Mouse (Mus musculus) kidney, postnatal 0 days (tissue): Measurements from ENCODE around the gene Mark2. TPM values are rescaled to one million over a fixed set of nuclear protein-coding genes. Genes with fewer than 3 reads are reported as not detected.
A peak's percentile ranks its signal among the peaks of the same experiment; 100 is the strongest.

ENCODE experiments used
- ATAC-seq: fragments of 200-750 bp; cut with Nextera tagmentation; replicated peaks from 2 replicates; pipeline ENCODE4 v1.8.0; 2017; ENCODE audit warnings: low read depth, moderate number of reproducible peaks, moderate TSS enrichment, moderate library complexity; ENCODE audit not compliant: low FRiP score
- DNase-seq: peaks from one replicate; pipeline ENCODE4 v3.0.0-alpha.2; 2016; ENCODE audit warnings: low spot score
- H3K27ac ChIP-seq: fragments of 300-500 bp; sonication (generic); 2 replicates; pipeline ENCODE4 v1.5.1; 2014; ENCODE audit warnings: mild to moderate bottlenecking
- H3K27me3 ChIP-seq: fragments of 300-500 bp; sonication (generic); 2 replicates; pipeline ENCODE4 v1.6.1; 2014; ENCODE audit warnings: low read length, mixed read lengths; ENCODE audit not compliant: insufficient read depth
- H3K36me3 ChIP-seq: fragments of 300-500 bp; sonication (generic); 2 replicates; pipeline ENCODE4 v1.6.1; 2014; ENCODE audit warnings: low read length, mixed read lengths; ENCODE audit not compliant: insufficient read depth
- H3K4me1 ChIP-seq: fragments of 300-500 bp; sonication (generic); replicated peaks from 2 replicates; pipeline ENCODE4 v1.6.1; 2014; ENCODE audit warnings: antibody characterized with exemption, low read length, mixed read lengths; ENCODE audit not compliant: insufficient read depth
- H3K4me2 ChIP-seq: fragments of 300-500 bp; sonication (generic); 2 replicates; pipeline ENCODE4 v1.6.1; 2014; ENCODE audit warnings: mild to moderate bottlenecking, low read length, moderate library complexity, mixed read lengths
- H3K4me3 ChIP-seq: fragments of 300-500 bp; sonication (generic); replicated peaks from 2 replicates; pipeline ENCODE4 v1.5.1; 2014; ENCODE audit warnings: low read depth, low read length
- H3K9ac ChIP-seq: fragments of 300-500 bp; sonication (generic); 2 replicates; pipeline ENCODE4 v1.6.1; 2014; ENCODE audit warnings: low read depth, low read length
- H3K9me3 ChIP-seq: fragments of 300-500 bp; sonication (generic); replicated peaks from 2 replicates; pipeline ENCODE4 v1.6.1; 2016; ENCODE audit warnings: low read length, inconsistent platforms, mixed read lengths
- CTCF ChIP-seq: IDR thresholded peaks from 2 replicates; pipeline ENCODE4 v1.5.1; 2016; ENCODE audit warnings: antibody characterized with exemption, low read depth, mild to moderate bottlenecking, moderate library complexity
- WGBS: fragments of 180-500 bp; shearing (Covaris S2); extraction: QIAGEN DNeasy Blood & Tissue Kit; methylation state at CpG from one replicate; pipeline ENCODE4 v1.1.7; 2014; 5-methylcytosine and 5-hydroxymethylcytosine counted together
- polyA plus RNA-seq: library from polyadenylated mRNA; unstranded; fragments of >200 nt; fragmentation: Nextera tagmentation; extraction: Ambion mirVana; gene quantifications from 2 replicates; pipeline ENCODE4 v1.2.1, GENCODE M21; 2015

Mark2 gene
- polyA plus RNA-seq, 1 experiment from 2014 or later = 35.5 TPM

GRCm38 (mm10) chr19:7315587-7315984 is 26.1 kb downstream of the Mark2 start:
- no peaks in the 10 kb centered on the region for H3K36me3 ChIP-seq
- DNase-seq = no peak
- WGBS = 81% methylated on average over 4 of the region's 4 CpGs
- no peak for ATAC-seq
- H3K4me3 ChIP-seq = no peak overlapping the region
- no peak overlapping the region for H3K9ac ChIP-seq
- H3K4me1 ChIP-seq = peaks cover 34% of the 10 kb centered on the region
- no peak overlapping the region for H3K27ac ChIP-seq
- no peaks in the 10 kb centered on the region for H3K27me3 ChIP-seq
- TF ChIP-seq CTCF = no peak
- H3K4me2 ChIP-seq = no peak overlapping the region
- no peaks in the 10 kb centered on the region for H3K9me3 ChIP-seq

- no peak overlapping the region for H3K4me3 ChIP-seq
- DNase-seq (no peak), ATAC-seq (no peak)
- peaks cover 39% of the 10 kb centered on the region for H3K4me1 ChIP-seq
- H3K27me3 ChIP-seq = no peaks in the 10 kb centered on the region
- TF ChIP-seq CTCF = no peak
- no peak overlapping the region for H3K9ac ChIP-seq
- no peaks in the 10 kb centered on the region for H3K36me3 ChIP-seq
- H3K4me2 ChIP-seq = no peak overlapping the region
- no peaks in the 10 kb centered on the region for H3K9me3 ChIP-seq
- no peak overlapping the region for H3K27ac ChIP-seq
- 74% methylated on average over 8 of the region's 8 CpGs for WGBS
Measured at GRCm38 (mm10) chr19:7314976-7315586, 26.6 kb downstream of the Mark2 start.

GRCm38 (mm10) chr19:7313660-7314059 is 28.0 kb downstream of the Mark2 start:
- ATAC-seq (no peak), DNase-seq (no peak)
- Histone ChIP-seq H3K4me2 (no peak overlapping the region), H3K9me3 (no peaks in the 10 kb centered on the region), H3K27me3 (no peaks in the 10 kb centered on the region), H3K4me1 (peaks cover 53% of the 10 kb centered on the region), H3K36me3 (no peaks in the 10 kb centered on the region), H3K27ac (no peak overlapping the region), H3K4me3 (no peak overlapping the region), H3K9ac (no peak overlapping the region)
- whole genome bisulfite sequencing = 81% methylated on average over 2 of the region's 2 CpGs
- TF ChIP-seq CTCF = no peak

GRCm38 (mm10) chr19:7311306-7311705 is 30.4 kb downstream of the Mark2 start:
- H3K9me3 ChIP-seq = no peaks in the 10 kb centered on the region
- TF ChIP-seq CTCF = no peak
- H3K9ac ChIP-seq = 0 out of 2 replicates have a peak overlapping the region, but pooled peaks have one; percentile 27
- H3K27me3 ChIP-seq = no peaks in the 10 kb centered on the region
- peak overlapping the region; percentile 21; the same call in 1 of the 2 replicates for H3K4me2 ChIP-seq
- H3K36me3 ChIP-seq = no peaks in the 10 kb centered on the region
- ATAC-seq = no peak
- DNase-seq = no peak
- peaks cover 73% of the 10 kb centered on the region for H3K4me1 ChIP-seq
- H3K4me3 ChIP-seq = no peak overlapping the region
- H3K27ac ChIP-seq = peak overlapping the region; percentile 79
- 46% methylated on average over 10 of the region's 10 CpGs for WGBS

GRCm38 (mm10) chr19:7310704-7311103 is 31.0 kb downstream of the Mark2 start:
- Histone ChIP-seq H3K36me3 (no peaks in the 10 kb centered on the region), H3K9ac (no peak overlapping the region), H3K4me1 (peaks cover 79% of the 10 kb centered on the region), H3K27me3 (no peaks in the 10 kb centered on the region), H3K4me3 (no peak overlapping the region), H3K9me3 (no peaks in the 10 kb centered on the region), H3K27ac (peak overlapping the region; percentile 79), H3K4me2 (no peak overlapping the region)
- ATAC-seq (peak; percentile 81), DNase-seq (peak; percentile 70)
- no peak; the same call in 1 of the 2 replicates for TF ChIP-seq CTCF
- WGBS = 17% methylated on average over 5 of the region's 5 CpGs

GRCm38 (mm10) chr19:7309738-7310330 is 31.8 kb downstream of the Mark2 start:
- no peak for DNase-seq
- Histone ChIP-seq H3K27ac (peak overlapping the region; percentile 79), H3K27me3 (no peaks in the 10 kb centered on the region), H3K4me1 (peaks cover 79% of the 10 kb centered on the region), H3K4me3 (no peak overlapping the region), H3K9ac (no peak overlapping the region), H3K4me2 (no peak overlapping the region), H3K36me3 (no peaks in the 10 kb centered on the region), H3K9me3 (no peaks in the 10 kb centered on the region)
- TF ChIP-seq CTCF = no peak
- ATAC-seq = no peak
- 35% methylated on average over 2 of the region's 2 CpGs for WGBS
